Mouse (Mus musculus) monocyte, adult 2 months (primary cell): ENCODE measurements around the gene Cobll1.

Source experiments
- DNase-seq, 2 experiments: peaks; one replicate each; pipeline ENCODE4 v3.0.0; 2022; ENCODE audit warnings: low spot score in 2 of 2, low read depth in 1 of 2

Gene Cobll1

GRCm38 (mm10) chr2:65157981-65158651 is 81.1 kb downstream of the Cobll1 start:
- no peak for DNase-seq

GRCm38 (mm10) chr2:65157325-65157724 is 81.9 kb downstream of the Cobll1 start:
- no peak for DNase-seq

- DNase-seq, result no peak
These were observed 90.3 kb downstream of the Cobll1 start for GRCm38 (mm10) chr2:65148928-65149327.

GRCm38 (mm10) chr2:65147431-65147830 is 91.8 kb downstream of the Cobll1 start:
- no peak for DNase-seq

- DNase-seq, result no peak
These were observed 93.6 kb downstream of the Cobll1 start for GRCm38 (mm10) chr2:65145421-65146117.

- DNase-seq, result no peak
These were observed 98.0 kb downstream of the Cobll1 start for GRCm38 (mm10) chr2:65141093-65141661.

- DNase-seq, result no peak
These were observed 98.8 kb downstream of the Cobll1 start for GRCm38 (mm10) chr2:65140330-65140922.

GRCm38 (mm10) chr2:65139606-65140329 is 99.4 kb downstream of the Cobll1 start:
- DNase-seq, result no peak

- no peak for DNase-seq
These were observed 100.2 kb downstream of the Cobll1 start for GRCm38 (mm10) chr2:65138992-65139391.

- DNase-seq, result no peak
These were observed 112.9 kb downstream of the Cobll1 start for GRCm38 (mm10) chr2:65126141-65126783.

- no peak for DNase-seq
These were observed 115.5 kb downstream of the Cobll1 start for GRCm38 (mm10) chr2:65123702-65124101.

GRCm38 (mm10) chr2:65121435-65121834 is 117.8 kb downstream of the Cobll1 start:
- DNase-seq, result no peak

GRCm38 (mm10) chr2:65121012-65121411 is 118.2 kb downstream of the Cobll1 start:
- no peak for DNase-seq

- no peak for DNase-seq
These were observed 119.1 kb downstream of the Cobll1 start for GRCm38 (mm10) chr2:65120112-65120511.

- DNase-seq, result no peak
These were observed 119.5 kb downstream of the Cobll1 start for GRCm38 (mm10) chr2:65119667-65120066.

- DNase-seq, result no peak
These were observed 120.1 kb downstream of the Cobll1 start for GRCm38 (mm10) chr2:65119076-65119475.

- DNase-seq, result no peak
These were observed 121.3 kb downstream of the Cobll1 start for GRCm38 (mm10) chr2:65117859-65118258.

- no peak for DNase-seq
These were observed 122.6 kb downstream of the Cobll1 start for GRCm38 (mm10) chr2:65116428-65117125.

GRCm38 (mm10) chr2:65113191-65113590 is 126.0 kb downstream of the Cobll1 start:
- no peak for DNase-seq

GRCm38 (mm10) chr2:65104569-65104968 is 134.6 kb downstream of the Cobll1 start:
- DNase-seq, result no peak
